Mouse (Mus musculus) limb, embryonic 13.5 days (tissue): ENCODE measurements around the gene Sparc. TPM values are rescaled to one million over a fixed set of nuclear protein-coding genes. Genes with fewer than 3 reads are reported as not detected.

Experiments used
- ATAC-seq: fragments of 200-750 bp; cut with Nextera tagmentation; 2 replicates; pipeline ENCODE4 v1.8.0; 2017; ENCODE audit warnings: low read depth, moderate number of reproducible peaks, moderate TSS enrichment; ENCODE audit not compliant: low FRiP score
- H3K27ac ChIP-seq: fragments of 300-500 bp; sonication (generic); 2 replicates; pipeline ENCODE4 v1.5.1; 2015; ENCODE audit warnings: inconsistent platforms, mild to moderate bottlenecking, moderate library complexity
- H3K27me3 ChIP-seq: fragments of 300-500 bp; sonication (generic); 2 replicates; pipeline ENCODE4 v1.6.1; 2015; ENCODE audit warnings: mild to moderate bottlenecking, inconsistent platforms
- H3K36me3 ChIP-seq: fragments of 300-500 bp; sonication (generic); 2 replicates; pipeline ENCODE4 v1.6.1; 2015; ENCODE audit warnings: inconsistent platforms, mild to moderate bottlenecking, moderate library complexity
- H3K4me1 ChIP-seq: fragments of 300-500 bp; sonication (generic); 2 replicates; pipeline ENCODE4 v1.6.1; 2015; ENCODE audit warnings: inconsistent platforms
- H3K4me2 ChIP-seq: fragments of 300-500 bp; sonication (generic); replicated peaks from 2 replicates; pipeline ENCODE4 v1.6.1; 2015; ENCODE audit warnings: inconsistent platforms, mild to moderate bottlenecking, moderate library complexity
- H3K4me3 ChIP-seq: fragments of 300-500 bp; sonication (generic); 2 replicates; pipeline ENCODE4 v1.5.1; 2015; ENCODE audit warnings: moderate library complexity, mild to moderate bottlenecking, inconsistent platforms
- H3K9ac ChIP-seq: fragments of 300-500 bp; sonication (generic); 2 replicates; pipeline ENCODE4 v1.6.1; 2015; ENCODE audit warnings: mild to moderate bottlenecking, inconsistent platforms
- H3K9me3 ChIP-seq: fragments of 300-500 bp; sonication (generic); 2 replicates; pipeline ENCODE4 v1.6.1; 2016; ENCODE audit warnings: inconsistent platforms
- WGBS: fragments of 180-500 bp; shearing (Covaris S2); methylation state at CpG from one replicate; pipeline ENCODE4 v1.1.7; 2015; 5-methylcytosine and 5-hydroxymethylcytosine counted together
- polyA plus RNA-seq: library from polyadenylated mRNA; unstranded; fragments of >200 nt; fragmentation: Nextera tagmentation; extraction: Ambion mirVana; gene quantifications from 2 replicates; pipeline ENCODE4 v1.2.1, GENCODE M21; 2015

The Sparc gene
- polyA plus RNA-seq, 1 experiment from 2014 or later = 1,317 TPM

DNA sequence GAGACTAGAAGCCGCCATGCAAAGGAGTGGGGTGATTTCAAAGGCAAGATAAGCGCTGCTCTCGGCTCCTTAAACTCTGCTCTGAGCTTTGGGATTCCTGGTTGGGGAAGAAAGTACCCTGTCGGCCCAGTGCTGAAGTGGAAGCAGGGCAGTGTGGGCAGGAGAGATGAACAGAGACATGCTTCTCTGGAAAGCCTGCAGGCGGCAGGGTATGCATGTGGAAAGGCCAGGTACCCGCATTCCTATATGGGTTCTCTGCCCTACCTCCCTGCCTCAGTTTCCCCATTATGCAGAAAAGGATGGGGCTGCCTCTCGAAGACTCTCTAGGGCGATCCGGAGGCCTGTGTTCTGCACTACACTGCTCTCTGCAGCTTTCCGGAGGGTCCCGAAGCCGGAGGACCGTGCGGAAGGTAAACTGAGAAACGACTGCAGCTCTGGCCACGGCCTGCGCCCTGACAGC is 37.6 kb upstream of the Sparc start:
- peak overlapping the region; percentile 76 for H3K4me2 ChIP-seq
- peak overlapping the region; percentile 73 for H3K9ac ChIP-seq
- H3K27ac ChIP-seq = peak overlapping the region; percentile 44; the same call in 1 of the 2 replicates
- H3K4me3 ChIP-seq = peak overlapping the region; percentile 81
- under 1% methylated on average over 17 of the region's 17 CpGs for WGBS
- H3K27me3 ChIP-seq = no peaks in the 10 kb centered on the region
- no peaks in the 10 kb centered on the region for H3K9me3 ChIP-seq
- peak; percentile 66 for ATAC-seq
- peaks cover 21% of the 10 kb centered on the region for H3K4me1 ChIP-seq
- H3K36me3 ChIP-seq = no peaks in the 10 kb centered on the region

DNA sequence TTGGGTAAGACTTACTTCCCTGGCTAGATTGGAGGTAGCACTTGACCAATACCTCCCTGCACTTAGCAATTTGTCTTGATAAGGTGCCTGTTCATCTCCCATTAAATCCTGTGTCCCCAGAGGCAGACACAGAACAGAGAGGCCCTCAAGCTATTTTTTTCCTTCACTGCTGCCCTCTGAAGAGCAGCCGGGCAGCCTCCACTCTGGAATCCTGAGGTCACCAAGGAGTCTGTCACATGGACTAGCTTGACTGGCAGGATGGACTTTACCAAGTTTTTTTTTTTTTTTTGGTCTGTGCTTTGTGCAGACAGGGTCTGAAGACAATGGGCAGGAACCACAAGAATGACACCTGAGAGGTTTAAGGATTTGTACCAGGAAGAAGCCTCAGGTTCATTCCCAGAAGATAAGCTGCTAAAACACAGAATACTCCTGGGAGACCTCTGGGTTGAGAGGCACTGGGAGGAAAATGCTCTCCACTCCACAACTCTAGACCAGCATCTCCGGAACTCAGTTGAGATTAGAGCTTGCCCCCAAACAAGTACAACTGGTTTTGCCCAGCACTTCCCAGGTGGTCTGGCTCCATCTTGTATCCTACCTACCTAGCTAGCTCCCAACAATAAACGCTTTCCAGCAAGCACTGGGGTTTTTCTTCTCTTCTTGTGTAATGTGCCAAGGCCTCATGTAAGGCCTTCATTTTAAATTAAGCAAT is 37.0 kb upstream of the Sparc start:
- H3K27ac ChIP-seq = peak overlapping the region; percentile 44; the same call in 1 of the 2 replicates
- H3K9me3 ChIP-seq = no peaks in the 10 kb centered on the region
- WGBS = 36% methylated on average over 3 of the region's 3 CpGs
- 0 out of 2 replicates have a peak, but pooled peaks cover 3% of the 10 kb centered on the region for H3K36me3 ChIP-seq
- peak overlapping the region; percentile 73 for H3K9ac ChIP-seq
- H3K4me2 ChIP-seq = peak overlapping the region; percentile 76
- H3K27me3 ChIP-seq = no peaks in the 10 kb centered on the region
- peak overlapping the region; percentile 81 for H3K4me3 ChIP-seq
- H3K4me1 ChIP-seq = peaks cover 21% of the 10 kb centered on the region
- no peak for ATAC-seq

DNA sequence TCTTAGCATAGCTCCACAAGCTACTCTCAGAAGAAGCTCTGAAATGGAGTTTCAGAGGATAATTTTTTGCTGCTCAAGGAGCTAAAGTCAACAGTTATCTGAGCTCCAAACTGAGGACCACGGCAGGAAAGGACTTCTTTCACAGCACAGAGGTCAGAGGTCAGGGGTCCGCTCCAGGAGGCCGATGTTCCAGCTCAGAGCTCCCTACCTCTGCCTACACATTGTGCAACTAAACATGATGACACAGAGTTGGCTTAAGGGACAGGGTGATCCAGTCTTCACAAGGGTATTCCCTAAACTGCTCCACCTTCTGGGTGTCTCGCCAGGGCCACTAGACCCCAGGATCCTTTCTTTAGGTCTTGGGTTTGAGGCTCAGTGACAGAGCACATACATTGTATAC is 35.5 kb upstream of the Sparc start:
- H3K27ac ChIP-seq = no peak overlapping the region
- no peak overlapping the region for H3K4me2 ChIP-seq
- no peak overlapping the region for H3K9ac ChIP-seq
- ATAC-seq = no peak
- H3K4me3 ChIP-seq = no peak overlapping the region
- no peaks in the 10 kb centered on the region for H3K9me3 ChIP-seq
- no peaks in the 10 kb centered on the region for H3K27me3 ChIP-seq
- peaks cover 18% of the 10 kb centered on the region for H3K36me3 ChIP-seq
- peaks cover 21% of the 10 kb centered on the region for H3K4me1 ChIP-seq
- 59% methylated on average over 4 of the region's 4 CpGs for WGBS

DNA sequence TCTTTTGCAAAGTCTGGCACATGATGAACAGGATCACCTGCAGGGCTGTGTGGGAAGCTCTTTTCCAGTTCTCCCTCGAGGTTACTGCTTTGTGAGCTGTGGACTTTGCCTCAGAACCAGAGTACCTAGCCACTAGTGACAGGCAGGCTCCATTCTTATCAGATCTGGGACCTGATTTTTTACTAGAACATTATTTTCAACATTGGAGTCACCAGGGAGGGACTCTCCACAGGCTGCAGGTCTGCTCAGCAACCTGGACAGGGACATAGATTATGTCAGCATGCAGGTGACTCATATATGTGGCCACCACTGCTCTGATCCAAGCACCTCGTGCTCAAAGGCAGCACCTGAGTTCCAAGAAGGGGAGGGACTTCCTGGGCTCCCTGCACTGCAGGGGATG is 32.2 kb upstream of the Sparc start:
- Histone ChIP-seq H3K4me2 (no peak overlapping the region), H3K4me3 (no peak overlapping the region), H3K27me3 (no peaks in the 10 kb centered on the region), H3K4me1 (peaks cover 17% of the 10 kb centered on the region), H3K9me3 (no peaks in the 10 kb centered on the region), H3K27ac (no peak overlapping the region), H3K36me3 (peaks cover 45% of the 10 kb centered on the region), H3K9ac (no peak overlapping the region)
- ATAC-seq = no peak
- 71% methylated on average over 2 of the region's 2 CpGs for WGBS

DNA sequence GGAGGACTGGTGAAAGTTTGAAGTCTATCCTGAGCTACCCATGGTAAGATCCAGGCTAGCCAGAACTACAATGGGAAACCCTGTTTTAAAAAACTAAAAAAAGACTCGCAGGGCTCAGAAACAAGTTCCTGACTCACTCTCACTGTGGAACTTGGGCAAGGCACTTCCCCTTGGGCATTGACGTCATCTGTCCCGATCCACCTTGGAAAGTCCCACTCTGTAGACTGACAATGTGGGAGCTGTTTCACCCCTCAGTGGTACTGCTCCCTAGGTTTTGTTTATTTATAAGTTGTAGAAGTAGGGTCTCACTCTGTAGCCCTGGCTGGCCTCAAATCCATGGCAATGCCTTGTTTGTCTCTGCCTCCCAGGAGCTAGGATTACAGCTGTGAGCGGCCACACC is 30.7 kb upstream of the Sparc start:
- Histone ChIP-seq H3K4me2 (no peak overlapping the region), H3K27me3 (no peaks in the 10 kb centered on the region), H3K36me3 (peaks cover 60% of the 10 kb centered on the region), H3K9ac (no peak overlapping the region), H3K4me1 (0 out of 2 replicates have a peak, but pooled peaks cover 5% of the 10 kb centered on the region), H3K27ac (no peak overlapping the region), H3K9me3 (no peaks in the 10 kb centered on the region), H3K4me3 (no peak overlapping the region)
- ATAC-seq = no peak
- WGBS = 85% methylated on average over 4 of the region's 4 CpGs

DNA sequence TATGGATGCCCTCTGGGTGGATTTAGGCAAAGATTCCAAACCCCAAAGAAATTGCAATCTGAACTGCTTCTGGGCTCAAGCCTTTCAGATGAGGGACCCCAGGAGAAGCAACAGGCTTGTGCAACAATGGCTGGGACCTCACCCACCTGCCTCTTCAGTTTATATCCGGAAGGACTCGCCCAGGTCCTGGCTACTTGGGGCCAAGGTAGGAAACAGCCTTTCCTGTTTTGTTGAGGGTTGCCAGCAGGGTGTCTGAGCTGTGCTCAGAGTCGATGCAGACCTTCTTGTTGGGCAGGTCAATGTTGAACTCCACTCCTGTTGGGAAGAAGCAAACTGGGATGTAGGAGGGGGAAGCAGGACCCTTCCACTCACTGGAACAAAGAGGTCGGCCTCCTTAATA is 27.3 kb upstream of the Sparc start:
- WGBS = 80% methylated on average over 4 of the region's 4 CpGs
- peaks cover 70% of the 10 kb centered on the region for H3K36me3 ChIP-seq
- 0 out of 2 replicates have a peak, but pooled peaks cover 3% of the 10 kb centered on the region for H3K4me1 ChIP-seq
- no peak overlapping the region for H3K4me2 ChIP-seq
- H3K9ac ChIP-seq = no peak overlapping the region
- H3K27ac ChIP-seq = no peak overlapping the region
- no peaks in the 10 kb centered on the region for H3K27me3 ChIP-seq
- ATAC-seq = no peak
- no peak overlapping the region for H3K4me3 ChIP-seq
- no peaks in the 10 kb centered on the region for H3K9me3 ChIP-seq

DNA sequence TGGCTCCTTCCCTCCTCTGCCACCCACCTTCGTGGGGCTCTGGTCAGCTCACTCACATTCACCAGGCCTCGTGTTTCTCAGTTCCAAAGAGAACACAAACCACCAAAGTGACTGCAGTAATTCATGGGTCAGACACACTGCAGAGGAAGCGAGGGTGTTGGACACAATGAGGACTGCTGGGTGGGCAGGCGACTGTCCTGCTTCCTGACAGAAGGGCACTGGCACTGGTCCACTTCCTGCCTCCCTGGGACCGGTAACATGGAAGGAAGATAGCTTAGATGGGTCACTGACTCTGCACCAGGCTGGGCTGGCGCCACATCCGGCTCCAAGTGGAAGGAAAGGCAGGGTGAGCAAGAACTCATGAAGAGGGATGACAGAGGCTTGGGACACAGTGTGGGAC is 26.5 kb upstream of the Sparc start:
- H3K9ac ChIP-seq = no peak overlapping the region
- H3K36me3 ChIP-seq = peaks cover 65% of the 10 kb centered on the region
- peaks cover 3% of the 10 kb centered on the region; the same call in 1 of the 2 replicates for H3K4me1 ChIP-seq
- no peak for ATAC-seq
- WGBS = 75% methylated on average over 7 of the region's 7 CpGs
- H3K27ac ChIP-seq = no peak overlapping the region
- no peak overlapping the region for H3K4me3 ChIP-seq
- H3K9me3 ChIP-seq = no peaks in the 10 kb centered on the region
- no peak overlapping the region for H3K4me2 ChIP-seq
- no peaks in the 10 kb centered on the region for H3K27me3 ChIP-seq

DNA sequence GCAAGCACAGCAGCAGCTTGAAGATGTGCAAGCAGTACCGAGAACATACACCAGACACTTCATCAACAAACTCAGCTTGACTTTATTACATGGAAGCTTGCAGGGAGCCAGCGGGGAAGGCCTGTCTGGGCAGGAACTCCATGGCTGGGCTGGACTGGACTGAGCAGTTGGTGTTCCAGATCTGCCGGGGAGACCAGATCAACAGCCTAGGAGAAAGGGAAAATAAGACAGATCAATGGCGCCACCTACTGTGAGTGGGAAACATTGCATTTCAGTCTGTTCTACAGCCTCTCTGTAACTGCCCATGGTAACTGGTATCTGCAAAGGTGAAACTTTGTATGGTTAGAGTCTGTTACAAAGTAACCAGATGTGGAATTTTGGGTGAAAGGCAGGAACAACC is 23.6 kb upstream of the Sparc start:
- Histone ChIP-seq H3K4me2 (no peak overlapping the region), H3K27ac (peak overlapping the region; percentile 22; the same call in 1 of the 2 replicates), H3K9ac (no peak overlapping the region), H3K27me3 (no peaks in the 10 kb centered on the region), H3K36me3 (peaks cover 40% of the 10 kb centered on the region), H3K4me3 (no peak overlapping the region), H3K9me3 (no peaks in the 10 kb centered on the region), H3K4me1 (peaks cover 3% of the 10 kb centered on the region; the same call in 1 of the 2 replicates)
- ATAC-seq = peak; percentile 82
- WGBS = 14% methylated on average over 4 of the region's 4 CpGs

DNA sequence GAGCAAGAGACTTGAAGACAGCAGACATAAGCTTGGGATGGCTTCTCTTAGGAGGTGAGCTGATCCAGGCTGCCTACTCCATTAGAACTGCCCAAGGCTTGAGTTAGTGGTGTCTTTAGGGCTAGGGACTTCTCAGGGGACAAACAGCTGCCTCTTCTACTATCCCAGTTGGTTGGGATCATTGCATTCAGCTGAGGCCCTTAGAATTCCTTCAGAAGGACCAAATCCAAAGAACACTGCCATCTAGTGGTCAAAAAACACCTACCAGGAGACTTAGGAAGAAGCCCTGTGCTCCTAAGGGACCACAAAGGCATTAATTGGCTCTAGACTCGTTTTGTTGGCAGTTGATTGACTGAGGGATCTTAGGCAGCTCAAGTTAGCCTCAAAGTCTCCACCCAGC is 21.8 kb upstream of the Sparc start:
- Histone ChIP-seq H3K36me3 (peaks cover 23% of the 10 kb centered on the region), H3K9me3 (no peaks in the 10 kb centered on the region), H3K4me2 (no peak overlapping the region), H3K27ac (no peak overlapping the region), H3K4me3 (no peak overlapping the region), H3K27me3 (no peaks in the 10 kb centered on the region), H3K4me1 (peaks cover 3% of the 10 kb centered on the region; the same call in 1 of the 2 replicates), H3K9ac (no peak overlapping the region)
- ATAC-seq = 0 out of 2 replicates have a peak, but pooled peaks have one; percentile 33
- WGBS = 3% methylated on average over 1 of the region's 1 CpGs

DNA sequence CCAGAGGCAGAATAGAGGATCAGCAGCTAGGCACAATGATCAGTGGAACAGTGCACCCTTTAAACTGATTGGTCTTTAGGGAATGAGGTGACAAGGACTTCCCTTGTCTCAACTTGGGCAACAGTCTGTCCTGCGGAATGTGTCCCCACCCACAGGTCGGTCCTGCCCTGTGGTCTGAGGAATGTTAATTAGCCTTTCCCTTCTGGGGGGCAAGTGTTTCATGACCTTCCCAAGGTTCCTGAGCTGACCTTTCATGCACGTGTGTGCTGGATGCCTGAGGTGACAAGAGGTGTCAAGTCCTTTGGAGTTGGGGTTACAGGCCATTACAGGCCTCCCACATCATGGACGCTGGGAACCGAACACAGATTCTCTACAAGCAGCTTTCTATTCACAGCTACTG is 16.7 kb upstream of the Sparc start:
- H3K4me2 ChIP-seq = no peak overlapping the region
- ATAC-seq = no peak
- no peaks in the 10 kb centered on the region for H3K9me3 ChIP-seq
- H3K27me3 ChIP-seq = no peaks in the 10 kb centered on the region
- no peaks in the 10 kb centered on the region for H3K36me3 ChIP-seq
- no peak overlapping the region for H3K9ac ChIP-seq
- no peaks in the 10 kb centered on the region for H3K4me1 ChIP-seq
- H3K27ac ChIP-seq = no peak overlapping the region
- H3K4me3 ChIP-seq = no peak overlapping the region
- 50% methylated on average over 5 of the region's 5 CpGs for WGBS

DNA sequence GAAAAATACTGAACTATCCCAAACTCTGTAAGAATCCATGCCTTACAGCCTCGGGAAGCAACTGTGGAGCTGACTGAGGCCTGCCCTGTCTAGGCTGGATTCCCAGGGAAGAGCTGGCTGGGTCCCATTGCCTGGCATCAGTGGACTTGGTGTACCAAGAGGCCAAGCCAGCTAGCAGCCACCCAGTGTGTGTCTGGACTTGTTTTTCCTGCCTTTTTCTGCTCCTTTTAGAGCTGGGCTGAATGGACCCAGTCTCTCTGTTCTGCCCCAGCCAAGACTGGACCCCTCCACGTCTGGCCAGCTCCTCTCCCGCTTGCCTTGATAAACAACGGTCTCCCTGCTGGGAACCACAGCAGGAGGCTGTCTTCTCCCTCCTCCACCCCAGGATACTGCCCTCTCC is 15.0 kb upstream of the Sparc start:
- no peak for ATAC-seq
- no peak overlapping the region for H3K4me2 ChIP-seq
- H3K27me3 ChIP-seq = no peaks in the 10 kb centered on the region
- H3K9me3 ChIP-seq = no peaks in the 10 kb centered on the region
- H3K4me3 ChIP-seq = no peak overlapping the region
- peak overlapping the region; percentile 22; the same call in 1 of the 2 replicates for H3K27ac ChIP-seq
- 46% methylated on average over 4 of the region's 4 CpGs for WGBS
- no peaks in the 10 kb centered on the region for H3K36me3 ChIP-seq
- H3K9ac ChIP-seq = no peak overlapping the region
- peaks cover 2% of the 10 kb centered on the region; the same call in 1 of the 2 replicates for H3K4me1 ChIP-seq

DNA sequence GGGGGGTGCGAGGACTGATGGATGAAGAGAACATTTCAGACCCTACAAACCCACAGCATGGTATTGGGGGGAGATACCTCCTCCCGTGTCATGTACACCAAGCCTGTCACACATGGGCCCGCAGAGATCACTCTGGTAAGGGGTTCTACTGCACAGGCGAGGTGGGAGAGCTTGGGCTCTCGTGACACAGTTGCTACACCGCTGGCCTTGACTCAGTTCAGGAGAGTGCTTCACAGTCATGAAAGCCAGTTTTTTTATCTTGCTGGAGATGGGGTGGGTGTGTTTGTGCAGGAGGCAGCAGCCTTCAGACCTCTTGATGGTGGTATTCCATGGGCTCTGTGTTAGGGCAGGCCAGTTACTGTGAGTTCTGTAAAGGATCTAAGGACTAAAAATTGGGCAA is 13.1 kb upstream of the Sparc start:
- no peaks in the 10 kb centered on the region for H3K9me3 ChIP-seq
- no peaks in the 10 kb centered on the region for H3K27me3 ChIP-seq
- H3K4me1 ChIP-seq = peaks cover 5% of the 10 kb centered on the region; the same call in 1 of the 2 replicates
- H3K4me3 ChIP-seq = no peak overlapping the region
- no peak overlapping the region for H3K4me2 ChIP-seq
- no peaks in the 10 kb centered on the region for H3K36me3 ChIP-seq
- H3K9ac ChIP-seq = no peak overlapping the region
- no peak for ATAC-seq
- no peak overlapping the region for H3K27ac ChIP-seq
- 85% methylated on average over 6 of the region's 6 CpGs for WGBS
